Mouse (Mus musculus) heart, adult 11 months (tissue): ENCODE results near the gene Hist1h2ah.
A peak's percentile ranks its signal among the peaks of the same experiment; 100 is the strongest.

Experiments used
- DNase-seq: peaks from one replicate; pipeline ENCODE4 v3.0.0; 2022

The Hist1h2ah gene

GRCm38 (mm10) chr13:22007872-22008271, 27.5 kb downstream of the Hist1h2ah start:
- DNase-seq = peak; percentile 63

DNA sequence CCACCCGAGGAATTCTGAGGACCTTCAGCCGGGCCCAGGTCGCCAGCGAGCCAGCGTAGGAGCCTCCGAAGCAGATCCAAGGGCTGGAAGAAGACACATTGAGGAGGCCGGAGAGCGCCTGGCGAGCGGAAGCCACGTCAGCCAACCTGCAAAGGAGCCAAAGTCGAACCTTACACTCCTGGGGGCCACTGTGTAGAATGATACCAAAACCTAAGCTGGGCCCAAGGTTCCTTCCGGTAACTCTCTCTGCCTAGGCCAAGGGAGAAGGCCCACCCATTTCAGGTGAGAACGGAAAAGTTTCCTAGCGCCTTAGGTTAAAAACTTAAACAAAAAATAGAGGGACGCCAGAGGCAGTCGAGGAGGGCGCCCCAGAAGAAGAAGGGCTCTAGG, 28.3 kb downstream of the Hist1h2ah start:
- peak; percentile 75 for DNase-seq

DNA sequence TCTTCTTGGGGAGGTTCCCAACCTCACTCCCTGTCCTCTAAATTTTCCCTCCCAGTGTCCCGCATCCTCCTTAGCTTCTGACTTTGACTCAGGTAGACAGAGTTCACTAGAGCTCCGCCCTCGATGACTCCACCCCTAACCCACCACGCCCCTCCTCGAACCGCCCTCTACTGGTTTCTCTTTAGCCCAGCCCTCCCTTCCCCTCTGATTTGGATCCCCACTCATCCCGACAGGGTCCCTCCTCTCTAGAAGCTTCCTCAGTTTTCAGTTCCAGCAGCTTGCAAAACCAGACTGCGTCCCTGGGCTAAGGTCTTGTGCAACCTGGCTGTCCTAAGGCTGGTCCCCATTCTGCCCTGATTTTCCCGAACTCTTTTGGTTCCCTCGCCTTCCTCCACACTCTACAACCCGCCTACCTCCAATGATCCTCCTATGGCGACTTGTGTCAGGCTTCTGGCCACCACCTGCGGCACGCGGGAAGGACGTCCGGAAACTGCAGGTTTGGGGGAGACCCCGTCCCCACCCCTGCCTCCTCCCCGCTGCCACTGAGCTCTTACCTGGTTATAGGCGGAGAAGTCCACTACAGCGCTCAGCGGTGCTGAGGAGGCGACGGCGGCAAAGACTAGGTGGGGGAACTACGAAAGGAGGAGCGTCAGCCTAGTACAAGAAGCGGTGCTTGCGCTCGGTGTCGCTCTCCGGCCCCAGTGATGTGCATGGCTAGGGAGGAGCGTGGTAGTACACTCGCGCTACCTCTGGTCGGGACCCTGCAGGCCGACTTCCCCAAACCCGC, 28.8 kb downstream of the Hist1h2ah start:
- peak; percentile 96 for DNase-seq

- DNase-seq = peak; percentile 92
Observed at GRCm38 (mm10) chr13:22005605-22006333, 29.6 kb downstream of the Hist1h2ah start.

DNA sequence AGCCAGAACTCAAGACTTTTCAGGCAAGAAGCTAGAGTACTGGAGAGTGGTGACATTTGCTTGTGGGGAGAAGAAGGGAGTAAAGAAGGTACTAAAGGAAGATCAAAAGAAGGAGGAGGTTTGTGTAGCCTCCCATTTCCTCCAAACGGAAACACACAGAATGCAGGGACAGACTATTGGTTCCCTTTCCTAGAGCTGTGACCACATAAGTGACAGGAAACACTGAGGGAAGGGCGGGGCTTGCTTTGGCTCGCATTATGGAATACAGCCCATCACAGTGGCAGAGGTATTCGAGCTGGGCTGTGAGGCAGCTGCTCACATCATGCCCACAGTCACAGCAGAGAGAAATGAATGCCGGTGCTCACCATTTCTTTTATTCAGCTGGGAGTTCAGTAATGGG, 33.5 kb downstream of the Hist1h2ah start:
- peak; percentile 74 for DNase-seq

GRCm38 (mm10) chr13:22001346-22001745, 34.0 kb downstream of the Hist1h2ah start:
- DNase-seq = no peak

GRCm38 (mm10) chr13:21999147-21999546, 36.2 kb downstream of the Hist1h2ah start:
- no peak for DNase-seq

DNA sequence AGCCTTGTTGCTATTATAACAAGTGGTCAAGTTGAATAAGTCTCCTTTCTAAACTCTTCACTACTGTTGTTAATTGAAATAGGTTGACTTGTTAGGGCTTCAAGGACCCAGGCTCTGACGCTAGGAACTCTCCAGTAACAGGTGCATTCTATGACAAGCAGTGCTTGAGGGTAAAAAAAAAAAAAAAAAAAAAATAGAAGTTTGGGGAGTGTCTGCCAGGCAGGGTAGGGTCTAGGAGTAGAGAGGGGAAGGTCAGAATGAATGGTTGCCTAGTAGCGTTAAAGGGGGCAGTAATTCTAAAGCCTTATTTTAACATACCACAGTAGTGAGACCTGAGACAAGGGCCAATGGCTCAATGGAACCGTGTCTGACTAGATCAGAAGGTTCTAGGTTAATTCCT, 37.0 kb downstream of the Hist1h2ah start:
- DNase-seq = no peak

- DNase-seq = no peak
Observed at GRCm38 (mm10) chr13:21997821-21998220, 37.5 kb downstream of the Hist1h2ah start.

DNA sequence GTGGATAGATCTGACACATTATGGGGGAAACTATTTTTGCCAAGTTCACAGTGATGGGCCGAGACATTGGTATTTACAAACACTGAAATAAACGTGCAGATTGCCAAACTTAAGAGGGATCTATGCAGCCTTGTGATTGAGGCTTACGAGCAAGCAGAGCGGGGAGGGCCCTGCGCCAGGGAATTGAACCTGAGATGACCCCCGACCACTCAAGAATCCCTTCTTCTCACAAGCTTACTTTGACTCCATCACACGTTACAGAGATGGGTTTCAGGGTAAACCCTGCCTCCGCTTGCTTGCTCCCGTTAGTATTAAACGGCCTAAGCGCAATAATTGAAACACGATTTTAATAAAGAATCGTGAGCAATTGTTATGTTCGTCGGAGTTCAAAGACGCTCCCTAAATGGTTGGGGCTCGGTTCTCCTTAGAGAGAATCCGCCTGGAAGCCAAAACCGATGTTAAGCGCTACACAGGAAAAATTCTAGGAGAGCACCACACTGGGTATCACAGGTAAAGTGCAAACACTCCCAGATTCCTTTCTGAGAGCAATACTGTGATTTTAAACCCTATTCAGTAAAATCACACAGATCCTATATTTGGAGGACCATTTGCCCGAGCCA, 38.1 kb downstream of the Hist1h2ah start:
- peak; percentile 75 for DNase-seq

DNA sequence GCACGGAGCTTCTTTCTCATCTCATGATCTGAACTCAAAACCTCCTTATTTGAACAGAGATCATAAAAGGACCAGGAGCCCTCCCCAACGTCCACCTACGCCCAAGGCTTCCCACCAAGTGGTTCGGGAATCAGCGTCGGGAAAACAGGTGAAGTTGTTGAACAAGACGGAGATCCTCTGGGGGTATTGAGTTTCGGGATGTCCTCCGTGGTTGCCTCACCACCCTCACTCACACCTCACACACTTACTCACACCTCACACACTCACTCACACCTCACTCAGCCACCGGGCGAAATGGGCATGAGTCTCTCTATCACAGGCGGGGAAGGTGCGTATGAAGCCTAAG, 38.6 kb downstream of the Hist1h2ah start:
- peak; percentile 86 for DNase-seq

- no peak for DNase-seq
Observed at GRCm38 (mm10) chr13:21996101-21996839, 39.1 kb downstream of the Hist1h2ah start.

DNA sequence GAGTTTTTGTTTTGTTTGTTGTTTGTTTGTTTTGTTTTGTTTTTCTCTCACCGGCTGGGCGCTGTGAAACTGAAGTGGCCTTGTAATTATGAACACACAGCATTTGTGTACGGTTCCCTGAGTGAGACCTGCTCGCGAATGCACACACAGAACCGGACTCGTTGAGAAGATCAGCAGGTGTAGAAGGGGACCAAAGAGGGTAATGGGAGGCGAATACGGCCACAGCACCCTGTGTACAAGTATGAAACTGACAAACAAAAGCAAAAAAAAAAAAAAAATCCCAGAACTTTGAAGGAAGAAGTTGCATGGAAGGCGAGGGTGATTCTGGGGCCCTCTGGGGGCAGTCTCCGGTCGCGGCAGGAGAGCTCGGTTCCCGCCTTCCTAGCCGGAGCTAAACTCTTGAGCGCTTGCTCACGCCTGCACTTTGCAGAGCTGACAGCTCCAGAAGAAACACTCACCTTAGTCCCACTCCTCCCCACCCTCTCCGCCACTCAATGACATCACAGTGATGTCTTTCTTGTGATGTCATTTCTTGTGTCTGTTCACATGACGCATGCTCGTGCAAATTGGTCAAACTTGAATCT, 39.9 kb downstream of the Hist1h2ah start:
- DNase-seq = peak; percentile 89

GRCm38 (mm10) chr13:21994896-21995295, 40.5 kb downstream of the Hist1h2ah start:
- DNase-seq = no peak

DNA sequence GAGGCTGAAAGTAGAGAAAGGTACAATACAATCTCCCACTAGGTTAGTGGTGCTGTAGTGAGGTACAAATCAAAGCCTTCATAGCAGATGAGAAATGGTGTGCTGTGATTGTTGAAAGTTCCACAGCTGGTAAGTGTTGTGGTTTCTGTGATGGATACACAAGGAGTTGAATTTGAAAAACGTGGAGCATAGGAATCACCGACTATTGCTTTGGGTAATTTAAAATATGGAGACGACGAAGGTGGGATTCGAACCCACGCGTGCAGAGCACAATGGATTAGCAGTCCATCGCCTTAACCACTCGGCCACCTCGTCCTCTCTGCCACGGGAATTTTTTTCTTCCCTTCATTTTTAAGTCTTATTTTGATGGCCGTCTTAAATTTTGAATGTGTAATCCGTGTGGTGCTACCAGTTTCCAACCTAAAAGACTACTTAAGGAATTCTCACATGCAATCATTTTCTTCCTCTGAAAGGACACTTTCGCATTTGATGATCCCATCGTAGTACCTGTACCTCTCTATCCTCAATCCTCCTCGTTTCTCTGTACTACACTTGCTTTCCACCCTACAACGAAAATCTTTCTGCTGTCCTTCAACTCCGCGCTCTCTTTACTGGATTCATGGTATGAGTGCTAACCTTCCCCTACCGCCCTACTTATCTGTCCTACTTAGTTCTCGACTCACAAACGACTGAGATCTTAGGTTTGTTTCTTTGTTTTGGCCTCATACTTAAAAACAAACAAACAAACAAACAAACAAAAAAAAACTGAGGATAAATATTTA, 41.2 kb downstream of the Hist1h2ah start:
- DNase-seq = no peak

DNA sequence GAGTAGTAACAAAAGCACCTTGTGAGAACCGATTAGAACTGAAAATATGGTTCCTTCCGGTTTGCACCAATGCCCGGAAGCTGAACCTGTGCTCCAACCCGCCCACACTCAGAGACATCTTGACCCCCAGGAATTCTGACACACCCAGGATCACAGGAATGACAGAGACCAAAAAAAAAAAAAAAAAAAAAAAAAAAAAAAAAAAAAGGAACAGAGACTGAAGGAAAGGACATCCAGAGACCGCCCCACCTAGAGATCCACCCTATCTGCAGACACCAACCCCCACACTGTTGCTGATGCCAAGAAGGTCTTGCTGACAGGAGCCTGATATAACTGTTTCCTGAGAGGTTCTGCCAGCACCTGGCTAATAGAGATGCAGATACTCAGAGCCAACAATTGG, 42.8 kb downstream of the Hist1h2ah start:
- no peak for DNase-seq
